Mouse (Mus musculus): ENCODE measurements around the gene Gpc6.
"Not testable (repeated sequence)": the region's sequence is repeated elsewhere in the genome, so short reads cannot be mapped to it uniquely, and the experiment has no call there.

Gpc6 gene

DNA sequence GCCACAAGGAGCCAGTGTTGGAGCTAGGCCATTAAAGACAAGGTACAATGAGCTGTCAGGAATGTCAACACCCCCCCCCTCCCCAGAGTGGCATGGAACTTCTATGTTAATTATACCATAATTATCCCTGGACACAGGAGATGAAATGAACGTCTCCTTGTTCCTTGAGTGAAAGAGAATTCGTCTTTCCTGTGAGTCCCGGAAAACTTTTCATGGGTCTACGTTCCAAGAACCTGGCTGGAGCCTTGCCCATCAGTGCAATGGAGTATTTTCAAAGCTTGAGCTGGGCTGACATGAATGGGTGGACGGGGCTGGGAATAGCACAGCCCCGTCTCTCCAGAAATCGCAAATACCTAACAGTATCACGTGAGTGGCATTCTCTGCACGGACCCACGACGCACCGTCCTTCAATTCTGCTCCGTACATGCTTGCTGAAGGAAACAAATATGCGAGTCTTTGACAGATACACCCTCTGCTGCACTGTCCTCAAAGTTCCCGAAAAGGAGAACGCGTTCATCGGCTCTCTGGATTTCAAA, 444.3 kb downstream of the Gpc6 start:
- no peak for DNase-seq (ENCODE audit: low read depth)

DNA sequence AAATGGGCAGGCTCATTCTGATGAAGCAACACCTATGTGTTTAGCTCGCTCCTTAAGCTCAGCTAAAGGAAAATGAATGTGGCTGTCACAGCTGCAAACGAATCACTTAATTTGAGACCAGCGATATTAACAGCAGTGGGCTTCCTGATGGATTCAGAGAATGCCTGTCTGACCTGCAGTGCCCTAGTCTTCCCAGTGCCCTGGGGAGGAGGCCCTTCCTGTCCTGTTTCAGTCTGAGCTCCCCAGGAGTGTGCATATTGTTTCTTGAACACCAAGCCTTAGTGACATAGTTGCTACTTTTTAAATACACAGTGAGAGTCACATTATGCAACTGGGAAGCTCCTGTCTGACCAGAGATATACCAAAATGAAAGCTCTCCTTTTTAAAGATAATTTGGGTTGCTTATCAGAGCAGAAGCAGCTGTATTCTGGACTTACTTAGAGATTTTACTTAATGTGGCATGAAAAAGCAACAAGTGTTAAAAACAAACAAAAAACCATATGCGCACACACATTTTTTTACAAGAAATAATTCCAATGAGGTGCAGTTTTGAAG, 451.8 kb downstream of the Gpc6 start:
- no peak for DNase-seq (ENCODE audit: low read depth)

DNA sequence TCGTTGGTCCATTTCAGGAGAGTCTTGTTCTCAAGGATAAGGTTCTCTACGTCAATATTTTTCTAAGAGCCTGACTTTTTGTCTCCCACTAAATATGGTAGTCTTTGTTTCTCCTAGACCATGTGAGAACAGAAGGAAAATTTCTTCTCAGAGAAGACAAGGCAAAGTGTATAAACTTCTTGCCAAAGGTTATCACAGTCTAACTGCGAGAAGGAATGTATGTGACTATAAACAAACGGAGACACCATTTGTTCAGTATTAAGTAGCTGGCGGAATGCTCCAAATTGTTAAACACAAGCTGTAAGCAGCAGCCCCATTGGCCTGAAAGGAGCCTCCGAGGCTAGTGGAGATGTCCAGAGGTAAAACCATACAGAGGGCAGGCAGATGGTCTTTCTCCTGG, 454.9 kb downstream of the Gpc6 start:
- DNase-seq (ENCODE audit: low read depth), result no peak

DNA sequence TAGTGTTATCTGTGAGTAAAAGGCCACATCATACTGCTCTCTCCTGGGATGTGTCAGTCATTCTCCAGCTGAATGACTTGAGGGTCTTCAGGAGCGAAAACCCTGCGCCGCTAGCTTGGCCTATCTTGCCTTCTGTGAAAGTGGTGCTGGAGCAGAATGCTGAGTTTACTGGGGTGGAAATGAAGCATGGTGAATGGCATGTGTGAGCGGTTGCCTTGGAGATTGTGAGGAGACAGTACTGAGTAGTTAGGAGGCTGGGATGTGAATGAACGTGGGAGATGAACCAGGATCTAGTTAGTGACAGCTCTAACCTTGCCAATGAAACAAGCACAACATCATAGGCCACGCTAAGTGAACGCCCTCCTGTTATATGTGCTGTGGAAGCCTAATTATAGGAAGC, 458.1 kb downstream of the Gpc6 start:
- no peak for DNase-seq (ENCODE audit: low read depth)

DNA sequence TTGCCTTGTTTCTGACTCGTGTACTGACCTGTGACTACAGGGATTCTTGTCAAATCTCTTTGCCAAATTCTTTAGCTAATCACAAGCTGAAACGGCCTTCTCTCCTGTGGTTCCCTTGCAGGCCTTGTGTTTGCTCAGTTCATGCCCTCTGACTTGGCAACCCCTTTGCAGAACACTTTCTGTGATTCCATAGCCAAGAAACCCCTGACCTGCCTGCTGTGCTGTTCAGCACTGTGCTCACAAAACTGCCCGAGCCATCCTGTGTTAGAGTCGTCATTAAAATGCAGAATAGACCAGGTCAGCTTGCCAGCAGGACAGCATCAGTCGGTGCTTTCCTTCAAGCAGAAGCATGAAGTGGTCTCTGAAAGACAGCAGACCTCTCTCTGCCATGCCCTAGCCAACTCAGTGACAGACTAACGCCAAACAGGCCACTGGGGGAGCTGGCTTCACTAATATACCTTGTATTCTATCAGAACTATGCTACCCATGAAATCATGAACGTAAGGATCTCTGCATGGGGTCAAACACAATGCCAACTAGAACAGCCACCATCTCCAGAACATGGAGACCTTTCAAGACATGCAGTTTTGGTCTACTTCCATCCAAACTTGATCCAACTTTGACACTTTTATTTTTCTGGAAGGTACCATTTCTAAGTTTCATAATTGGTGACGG, 459.1 kb downstream of the Gpc6 start:
- DNase-seq (ENCODE audit: low read depth), result peak; percentile 43

DNA sequence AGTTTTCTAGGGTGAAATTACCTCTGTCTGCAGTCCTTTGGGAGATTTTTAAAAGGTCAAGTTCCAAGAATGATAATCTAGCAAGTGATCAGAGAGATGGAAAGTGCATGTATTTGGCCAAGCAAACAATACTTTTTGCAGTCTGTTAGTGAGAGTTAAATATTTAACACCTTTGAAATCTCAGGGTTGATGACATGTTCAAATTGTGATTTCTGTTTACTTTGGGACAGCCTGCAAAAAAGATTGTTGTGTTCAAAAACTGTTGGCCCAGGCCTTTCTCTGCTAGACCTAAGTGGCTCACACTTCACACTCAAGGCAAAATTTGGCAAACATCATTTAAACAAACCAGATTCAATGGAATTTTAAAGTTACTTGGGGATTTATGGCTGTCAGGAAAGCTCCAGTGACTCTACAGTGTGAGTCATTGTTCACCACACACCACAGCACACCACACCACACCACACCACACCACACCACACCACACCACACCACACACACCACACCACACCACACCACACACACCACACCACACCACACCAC, 460.7 kb downstream of the Gpc6 start:
- DNase-seq (ENCODE audit: low read depth), result peak; percentile 25

DNA sequence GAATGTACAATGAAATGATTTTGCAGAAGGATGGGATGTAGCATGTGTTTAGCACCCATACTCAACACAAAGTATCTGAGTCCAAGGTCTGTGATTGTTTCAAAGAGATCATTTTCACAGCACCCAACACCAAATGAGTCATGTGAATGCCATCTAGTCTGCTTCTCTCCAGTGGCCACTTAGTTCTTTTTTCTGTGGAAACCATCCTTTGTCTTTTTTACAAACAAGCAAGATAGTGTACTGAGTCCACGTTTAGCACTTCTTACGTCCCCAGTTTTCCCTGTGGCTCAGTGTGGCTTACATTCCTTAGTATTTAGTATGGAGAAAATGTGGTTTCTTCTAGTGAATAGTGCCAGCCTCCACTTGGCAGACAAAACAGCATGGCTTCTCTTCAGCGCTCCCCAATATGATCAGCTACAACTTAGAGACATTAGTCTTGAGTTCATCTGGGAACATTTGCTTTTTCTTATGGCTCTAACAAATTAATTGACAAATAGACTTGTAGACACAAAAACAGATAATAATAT, 465.7 kb downstream of the Gpc6 start:
- no peak for DNase-seq (ENCODE audit: low read depth)

DNA sequence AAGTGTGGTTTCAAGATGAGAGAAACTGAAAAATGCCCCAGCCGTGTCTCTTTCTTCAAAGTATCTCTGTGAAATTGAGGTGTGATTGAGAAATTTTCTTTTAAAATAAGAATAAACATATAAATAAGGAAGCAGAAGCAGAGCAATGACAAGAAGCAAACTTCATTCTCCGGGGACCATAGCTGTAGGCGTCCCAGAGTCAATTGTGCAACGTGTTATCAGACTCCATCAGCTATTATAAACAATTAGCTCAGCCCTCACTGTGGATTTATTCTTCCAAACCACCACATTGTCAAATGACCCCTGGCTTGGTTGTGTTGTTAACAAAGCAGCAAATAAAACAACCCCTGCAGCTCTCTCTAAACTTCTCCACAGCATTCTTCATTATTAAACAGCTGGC, 466.3 kb downstream of the Gpc6 start:
- DNase-seq (ENCODE audit: low read depth), result no peak

DNA sequence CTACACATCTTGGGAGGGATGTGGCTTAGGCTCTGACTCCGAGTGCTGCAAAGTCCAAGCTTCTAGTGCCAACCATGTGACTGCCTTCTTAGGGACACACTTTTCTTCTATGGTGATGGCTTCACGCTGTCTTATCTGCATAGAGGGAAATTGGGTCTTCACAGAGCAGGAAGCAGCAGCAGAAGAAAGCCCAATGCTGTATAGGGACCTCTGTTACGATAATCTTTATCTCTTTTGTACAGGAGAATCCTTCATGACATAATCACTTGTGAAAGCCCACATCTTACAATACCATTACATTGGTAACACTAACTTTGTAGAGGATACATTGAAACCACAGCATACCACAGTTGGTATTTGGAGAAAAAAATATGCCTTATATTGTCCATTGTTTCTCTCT, 472.1 kb downstream of the Gpc6 start:
- no peak for DNase-seq (ENCODE audit: low read depth)

DNA sequence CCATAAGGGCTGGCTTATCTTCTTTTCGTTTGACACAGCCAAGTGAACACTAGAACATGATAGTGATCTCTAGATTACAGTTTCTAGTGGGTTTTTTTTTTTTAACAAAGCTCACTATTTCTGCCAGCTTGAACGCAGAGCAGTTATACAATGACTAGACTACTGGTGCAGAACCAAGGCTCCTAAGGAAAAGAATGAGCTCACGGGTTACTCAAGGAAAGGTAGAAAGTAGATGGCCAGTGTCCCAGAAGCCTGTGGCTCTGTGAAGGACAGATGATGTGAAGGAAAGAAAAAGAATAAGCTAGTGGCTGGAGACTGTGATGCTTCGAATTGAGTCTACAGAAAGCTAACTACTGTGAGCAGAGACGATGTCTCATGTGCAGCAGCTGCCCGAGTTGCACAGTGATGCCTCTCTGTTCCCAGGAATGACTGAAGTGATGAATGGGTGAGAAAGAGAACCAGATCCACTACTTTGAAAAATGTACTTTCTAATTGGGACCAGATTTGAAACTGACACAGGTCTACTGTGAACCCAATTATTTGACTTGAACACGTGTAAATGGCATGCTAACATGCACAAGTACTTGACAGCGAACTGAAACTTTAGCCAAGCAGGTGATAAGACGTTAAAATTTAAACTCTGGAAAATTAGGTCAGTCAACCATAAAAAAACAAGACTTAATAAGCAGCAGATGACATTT, 482.9 kb downstream of the Gpc6 start:
- peak; percentile 52 for DNase-seq (ENCODE audit: low read depth)

DNA sequence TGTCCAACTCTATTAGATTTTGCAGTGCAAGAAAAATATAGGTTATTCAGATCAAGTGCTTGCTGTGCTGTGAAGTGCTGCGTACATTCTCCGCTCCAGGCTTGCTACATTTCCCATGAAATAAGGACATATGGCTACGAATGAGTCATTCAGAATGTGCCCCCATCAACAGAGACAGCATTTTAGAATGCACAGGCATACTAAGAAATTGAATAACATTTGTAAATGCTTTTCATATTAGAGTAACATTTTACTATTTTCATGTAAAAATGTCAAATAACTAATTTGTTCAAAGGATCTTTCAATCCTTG, 483.4 kb downstream of the Gpc6 start:
- DNase-seq (ENCODE audit: low read depth), result no peak

DNA sequence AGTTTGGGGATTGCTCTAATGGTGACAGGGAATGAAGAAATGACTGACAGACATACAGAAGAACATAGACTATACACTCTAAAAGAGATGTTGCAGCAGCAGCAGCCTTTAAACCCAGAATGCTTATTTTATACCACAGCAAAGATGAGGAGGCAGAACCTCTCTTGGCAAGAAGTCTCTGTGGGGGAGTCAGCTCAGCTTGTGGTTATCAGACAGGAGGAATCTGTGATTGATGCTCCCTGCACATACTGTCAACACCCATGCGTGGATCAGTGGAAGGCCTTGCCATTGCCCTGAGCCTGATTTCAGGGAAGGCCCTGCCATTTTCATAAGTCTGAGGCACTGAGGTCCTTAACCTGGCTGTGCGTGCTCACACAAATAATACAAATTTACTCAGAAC, 484.7 kb downstream of the Gpc6 start:
- DNase-seq (ENCODE audit: low read depth), result peak; percentile 13

DNA sequence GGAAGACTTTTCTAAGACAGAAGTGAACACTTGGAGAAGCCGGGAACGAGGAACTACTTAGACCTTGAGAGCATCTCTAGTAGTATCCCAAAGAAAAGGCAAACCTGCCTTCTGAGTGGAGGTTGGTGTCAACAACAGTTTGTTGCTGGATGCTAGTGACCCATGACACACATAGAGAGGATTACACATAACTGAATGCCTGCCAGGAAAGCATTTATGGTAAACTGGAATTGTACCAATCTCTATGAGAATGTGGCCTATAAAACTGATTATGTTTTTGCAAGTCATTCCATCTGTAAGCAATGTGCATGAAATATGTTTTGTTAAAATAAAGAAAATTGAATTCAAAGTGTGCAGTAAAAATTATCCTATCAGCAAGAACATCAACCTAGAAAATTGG, 485.4 kb downstream of the Gpc6 start:
- peak; percentile 67 for DNase-seq (ENCODE audit: low read depth)

DNA sequence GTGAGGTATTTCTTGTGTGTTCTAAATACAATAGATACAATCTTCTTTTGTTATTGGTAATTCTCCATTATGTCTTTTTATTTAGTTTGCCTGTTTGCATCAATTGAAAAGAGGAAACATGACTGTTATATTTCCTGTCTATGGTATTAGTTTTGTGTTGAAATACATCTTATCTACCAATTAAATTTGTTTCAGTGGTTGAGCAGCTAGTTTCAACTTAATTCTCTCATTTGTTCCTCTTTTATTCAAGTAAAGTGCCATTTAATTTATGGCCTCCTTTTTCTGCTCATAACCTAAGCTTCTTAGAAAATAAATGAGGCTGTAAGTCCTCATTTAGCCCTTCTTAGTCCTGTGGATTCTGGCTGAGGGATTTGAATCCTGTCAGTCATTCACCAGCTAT, 489.9 kb downstream of the Gpc6 start:
- DNase-seq (ENCODE audit: low read depth), result no peak

DNA sequence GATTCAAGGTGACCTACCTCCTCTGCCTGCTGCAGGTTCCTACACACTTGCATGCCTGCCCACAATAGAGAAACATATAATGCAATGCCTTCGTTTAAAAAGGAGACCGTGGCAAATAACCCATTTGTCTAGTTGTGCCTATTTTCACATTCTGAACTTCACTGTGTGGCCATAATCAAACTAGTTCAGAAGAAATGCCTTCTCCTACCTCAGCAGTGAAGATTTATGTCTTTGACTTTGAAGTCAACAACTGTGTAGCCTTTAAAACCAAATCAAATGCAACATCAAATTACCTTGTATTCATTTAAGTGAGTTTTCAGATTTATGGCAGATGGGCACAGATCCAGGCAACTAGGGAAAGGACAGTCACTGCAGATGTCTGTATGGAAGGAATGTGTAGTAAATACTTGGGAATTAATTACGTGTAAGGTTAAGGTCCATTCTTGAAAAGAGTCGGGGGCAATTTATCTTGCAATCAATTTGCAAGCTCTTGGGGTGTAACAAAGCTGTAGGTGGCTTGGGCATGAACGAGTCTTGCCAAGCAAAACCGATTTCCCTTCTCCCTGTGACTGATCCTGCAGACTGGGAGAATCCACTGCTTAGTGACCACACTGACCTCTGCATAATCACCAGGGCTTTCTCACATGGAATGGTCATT, 494.6 kb downstream of the Gpc6 start:
- no peak for DNase-seq (ENCODE audit: low read depth)

DNA sequence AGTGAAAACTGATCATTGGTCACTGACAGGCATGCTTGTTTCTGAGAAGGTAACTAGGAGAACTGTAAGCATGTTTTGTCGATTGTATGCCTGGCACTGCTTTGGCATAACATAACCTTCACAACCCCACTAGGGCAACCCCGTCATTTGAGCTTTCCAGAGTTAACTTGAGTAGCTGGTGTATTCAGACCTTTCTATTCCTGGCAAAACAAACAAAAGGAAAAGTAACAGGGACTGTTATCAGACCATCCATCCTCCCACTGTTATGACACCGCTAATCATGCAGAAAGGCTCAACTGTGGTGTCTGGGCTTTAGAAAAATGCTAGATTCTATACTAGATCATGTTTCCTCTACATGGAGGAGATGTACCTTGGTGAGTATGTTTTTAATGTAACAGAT, 496.1 kb downstream of the Gpc6 start:
- DNase-seq (ENCODE audit: low read depth), result no peak

DNA sequence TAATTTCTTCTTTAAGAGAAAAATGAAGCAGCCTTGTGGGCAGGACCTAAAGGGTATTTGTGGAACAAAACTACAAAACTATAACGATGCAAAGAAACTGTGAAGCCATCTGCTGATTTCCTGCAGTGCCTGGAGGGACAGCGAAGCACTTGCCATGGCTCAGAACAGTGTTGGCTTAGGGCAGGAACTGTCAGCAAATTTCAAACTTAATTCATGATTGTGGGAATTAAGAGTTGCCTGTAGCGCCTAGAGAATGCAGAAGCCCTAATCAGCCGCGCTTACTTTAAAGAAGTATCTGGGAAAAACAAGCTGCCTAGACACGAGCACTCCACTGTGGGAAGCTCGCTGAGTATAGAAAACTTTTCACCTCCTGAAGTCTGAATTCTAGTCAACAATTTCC, 501.0 kb downstream of the Gpc6 start:
- DNase-seq (ENCODE audit: low read depth), result no peak

DNA sequence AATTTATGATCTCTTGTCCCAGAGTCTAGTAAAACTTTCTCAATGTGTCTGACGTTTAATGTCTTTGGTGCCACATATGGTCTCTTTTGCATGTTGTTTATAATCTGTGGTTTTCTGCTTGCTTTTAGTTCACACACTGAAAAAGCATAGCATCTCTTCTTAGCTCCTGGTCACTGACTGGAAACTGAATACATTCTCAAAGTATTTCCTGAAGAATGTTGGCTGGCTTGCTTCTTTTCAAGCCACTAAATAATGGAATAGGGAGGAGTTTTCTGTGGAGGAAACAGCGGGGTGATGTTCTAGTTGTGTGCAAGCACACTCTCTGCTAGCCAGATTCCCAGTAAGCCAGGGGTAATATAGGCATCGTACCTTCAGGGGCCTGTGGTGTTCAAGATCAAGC, 502.7 kb downstream of the Gpc6 start:
- peak; percentile 6 for DNase-seq (ENCODE audit: low read depth)

DNA sequence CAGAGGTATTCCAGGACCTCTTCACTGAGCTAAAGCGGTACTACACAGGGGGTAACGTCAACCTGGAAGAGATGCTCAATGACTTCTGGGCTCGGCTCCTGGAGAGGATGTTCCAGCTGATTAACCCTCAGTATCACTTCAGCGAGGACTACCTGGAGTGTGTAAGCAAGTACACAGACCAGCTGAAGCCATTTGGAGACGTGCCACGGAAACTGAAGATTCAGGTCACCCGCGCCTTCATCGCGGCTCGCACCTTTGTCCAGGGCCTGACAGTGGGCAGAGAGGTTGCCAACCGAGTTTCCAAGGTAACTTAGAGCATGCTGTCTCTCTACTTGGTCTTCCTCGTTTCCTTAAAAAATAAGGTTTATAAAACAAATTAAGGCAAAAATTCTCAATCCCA, 510.6 kb downstream of the Gpc6 start:
- DNase-seq (ENCODE audit: low read depth), result no peak

DNA sequence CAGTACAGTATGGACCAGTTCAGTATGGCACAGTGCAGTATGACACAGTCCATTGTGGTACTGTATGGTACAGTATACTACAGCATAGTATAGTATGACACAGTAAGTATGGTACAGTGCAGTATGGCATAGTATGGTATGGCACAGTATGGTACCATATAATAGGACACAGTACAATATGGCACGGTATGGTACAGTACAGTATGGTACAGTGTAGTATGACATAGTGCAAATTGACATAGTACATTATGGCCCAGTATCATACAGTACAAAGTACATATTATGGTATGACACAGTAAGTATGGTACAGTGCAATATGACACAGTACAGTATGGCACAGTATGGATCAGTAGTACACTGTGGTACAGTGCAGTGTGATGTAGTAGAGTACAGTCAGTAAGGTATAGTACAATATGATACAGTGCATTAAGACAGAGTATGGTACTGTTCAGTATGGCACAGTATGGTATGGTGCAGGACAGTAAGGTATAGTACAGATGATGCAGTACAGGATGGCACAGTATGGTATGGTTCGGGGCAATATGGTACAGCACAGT, 521.6 kb downstream of the Gpc6 start:
- not testable (repeated sequence) for DNase-seq (ENCODE audit: low read depth)

DNA sequence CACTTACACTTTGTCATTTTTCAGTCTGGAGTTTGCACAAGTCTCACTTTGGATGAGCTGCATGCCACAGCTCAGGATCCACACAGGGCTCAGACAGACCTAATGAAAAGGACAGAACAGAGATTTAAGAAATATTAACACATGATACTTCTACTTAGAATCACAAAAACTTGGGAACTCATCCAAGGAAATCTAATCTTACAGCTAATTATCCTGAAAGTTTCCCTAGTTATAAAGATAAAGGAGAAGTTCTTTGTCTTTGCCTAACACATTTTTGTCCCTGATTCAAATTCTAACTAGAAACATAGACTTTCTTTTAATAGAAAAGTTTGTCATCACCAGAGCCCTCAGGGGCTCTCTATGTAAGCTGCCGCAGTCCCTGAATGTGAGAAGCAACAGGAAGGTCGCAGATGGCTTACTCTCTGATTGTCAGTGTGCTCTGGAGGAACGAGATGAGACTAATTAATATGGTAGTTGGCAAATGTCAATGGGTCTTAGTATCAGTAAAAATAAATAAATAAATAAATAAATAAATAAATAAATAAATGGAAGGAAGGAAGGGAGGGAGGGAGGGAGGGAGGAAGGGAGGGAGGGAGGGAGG, 526.4 kb downstream of the Gpc6 start:
- no peak for DNase-seq (ENCODE audit: low read depth)

DNA sequence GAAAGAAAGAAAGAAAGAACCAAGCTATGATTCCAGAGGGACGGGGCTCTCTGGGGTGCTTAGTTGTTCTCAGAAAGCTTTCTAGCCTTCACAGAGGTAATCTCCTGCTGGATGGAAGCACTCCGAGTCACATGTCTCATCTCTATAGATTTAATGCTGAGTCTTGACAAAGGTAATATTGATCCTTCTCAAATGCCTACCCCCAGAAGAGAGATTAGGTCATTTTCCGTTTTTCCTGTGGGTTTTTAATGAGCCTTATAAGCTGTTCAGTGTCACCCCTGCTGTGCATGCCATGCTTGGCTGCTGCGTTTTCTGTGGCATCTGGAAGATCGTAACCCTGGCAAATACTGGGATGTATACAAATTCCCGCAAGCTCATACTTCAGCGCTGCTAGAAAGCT, 527.0 kb downstream of the Gpc6 start:
- DNase-seq (ENCODE audit: low read depth), result no peak
